9 mouse cellular contexts compared by ENCODE assay signal in the genomic region with DNA sequence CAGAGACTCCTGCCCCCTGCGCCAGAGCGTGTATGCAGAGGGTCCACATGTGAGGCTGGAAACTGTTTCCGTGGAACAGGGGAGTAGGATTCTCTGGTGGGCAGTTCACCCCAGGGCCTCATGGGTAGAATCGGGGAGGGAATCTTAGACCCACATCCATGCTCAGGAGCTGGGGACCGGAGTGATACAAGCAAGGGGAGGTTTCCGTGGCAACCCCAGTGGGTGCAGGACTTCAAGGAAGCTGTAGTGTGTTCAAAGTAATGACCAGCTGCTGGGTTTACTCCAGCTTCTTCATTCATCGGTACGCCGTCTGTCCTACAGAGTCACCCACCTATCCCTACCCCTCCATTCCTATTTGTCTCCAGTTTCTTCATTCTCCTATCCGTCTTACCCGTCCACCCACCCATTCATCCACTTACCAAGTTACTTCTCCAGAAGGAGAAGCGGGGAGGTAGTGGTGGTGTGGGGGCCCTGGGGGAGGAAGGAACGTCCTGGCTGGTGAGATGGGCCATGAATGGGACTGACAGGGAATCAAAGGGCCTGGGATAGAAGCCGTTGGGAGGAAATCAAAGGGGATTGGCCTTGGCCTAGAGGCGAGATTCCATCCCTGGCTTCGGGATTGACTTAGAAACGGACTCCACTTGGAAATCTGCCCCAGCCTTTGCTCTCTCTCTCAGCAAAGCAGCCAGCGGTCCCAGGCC. TPM values are rescaled to one million over a fixed set of nuclear protein-coding genes. Genes with fewer than 3 reads are reported as not detected.
DNase-seq lines count a peak whose midpoint lies in the region; ATAC-seq and TF ChIP-seq lines count a peak whose summit lies in the region.
"Had no signal": no experiment of that assay in that cellular context is flagged by ENCODE, and none has a peak within 500 bp of the region (broad histone marks: within the 10 kb centered on the region; RNA-seq: fewer than 3 reads in every experiment).

No protein-coding gene starts in this region.

- H3K9ac ChIP-seq in lung, embryonic 14.5 days: no peak overlapping the region
- no peak overlapping the region for H3K9ac ChIP-seq in neural tube, embryonic 15.5 days (replicated peaks)
- H3K9ac ChIP-seq: lung, embryonic 15.5 days had no signal

- no peak overlapping the region for H3K4me3 ChIP-seq in lung, embryonic 14.5 days (ENCODE audit: low read depth, low read length)
- H3K4me3 ChIP-seq in lung, adult 2 months (replicated peaks; ENCODE audit: extremely low read depth, low read depth, low read length): no peak overlapping the region
- H3K4me3 ChIP-seq in neural tube, embryonic 15.5 days (replicated peaks): no peak overlapping the region
- H3K4me3 ChIP-seq: lung, embryonic 15.5 days had no signal

- no peak overlapping the region for H3K4me2 ChIP-seq in lung, embryonic 14.5 days
- no peak overlapping the region for H3K4me2 ChIP-seq in neural tube, embryonic 15.5 days
- H3K4me2 ChIP-seq: lung, embryonic 15.5 days had no signal

- WGBS in lung, embryonic 14.5 days: 67% methylated on average over 18 of the region's 18 CpGs
- WGBS in lung, adult 2 months: 75% methylated on average over 18 of the region's 18 CpGs
- 62% methylated on average over 18 of the region's 18 CpGs for WGBS in neural tube, embryonic 15.5 days

- H3K36me3 ChIP-seq in lung, embryonic 14.5 days (ENCODE audit: insufficient read depth): no peaks in the 10 kb centered on the region
- no peaks in the 10 kb centered on the region for H3K36me3 ChIP-seq in neural tube, embryonic 15.5 days
- H3K36me3 ChIP-seq: lung, embryonic 15.5 days had no signal

- no peak overlapping the region for H3K27ac ChIP-seq in lung, embryonic 14.5 days (ENCODE audit: low read depth)
- H3K27ac ChIP-seq in neural tube, embryonic 15.5 days (replicated peaks): peak overlapping the region; percentile 74
- H3K27ac ChIP-seq: lung, embryonic 15.5 days had no signal

- H3K27me3 ChIP-seq in lung, embryonic 14.5 days (ENCODE audit: insufficient read depth, low read length): no peaks in the 10 kb centered on the region
- H3K27me3 ChIP-seq in neural tube, embryonic 15.5 days (replicated peaks): no peaks in the 10 kb centered on the region
- H3K27me3 ChIP-seq: lung, embryonic 15.5 days had no signal

- 0 out of 2 replicates have a peak, but pooled peaks cover 3% of the 10 kb centered on the region for H3K9me3 ChIP-seq in lung, embryonic 14.5 days (ENCODE audit: low read depth, low read length)
- no peaks in the 10 kb centered on the region for H3K9me3 ChIP-seq in neural tube, embryonic 15.5 days (replicated peaks)
- H3K9me3 ChIP-seq: lung, embryonic 15.5 days had no signal

- TF ChIP-seq CTCF in lung, embryonic 14.5 days (IDR thresholded peaks at IDR 0.05; ENCODE audit: low read depth): no peak
- no peak for TF ChIP-seq CTCF in lung, adult 2 months (IDR thresholded peaks at IDR 0.05; ENCODE audit: insufficient read depth, low read length)

- ATAC-seq in lung, embryonic 14.5 days (ENCODE audit: insufficient read depth): no peak
- ATAC-seq in neural tube, embryonic 15.5 days (ENCODE audit: low FRiP score): peak; percentile 84
- no peak for ATAC-seq in erythroid progenitor cell, adult 5-6 weeks (replicated peaks; ENCODE audit: low FRiP score, poor library complexity, severe bottlenecking)

- peak; percentile 51 to 78 for DNase-seq in adrenal gland, adult (ENCODE audit: inconsistent age in 2 of 2, low spot score in 1 of 2)
- no peak for DNase-seq in adrenal gland, postnatal 25 days
- DNase-seq in lung, embryonic 14.5 days: peak; percentile 47
- DNase-seq in lung, adult 2 months: no peak
- DNase-seq in layer of hippocampus, adult 9-11 months: peak; percentile 31
- no peak for DNase-seq in adipocyte (ENCODE audit: low spot score)

- no peaks in the 10 kb centered on the region for H3K4me1 ChIP-seq in lung, embryonic 14.5 days (ENCODE audit: insufficient read depth)
- H3K4me1 ChIP-seq in lung, adult 2 months (ENCODE audit: control insufficient read depth, insufficient read depth, low read length): no peaks in the 10 kb centered on the region
- no peaks in the 10 kb centered on the region for H3K4me1 ChIP-seq in neural tube, embryonic 15.5 days

- TF ChIP-seq POLR2A in lung, adult 2 months (IDR thresholded peaks at IDR 0.05; ENCODE audit: borderline replicate concordance, extremely low read depth, low read depth, low read length): no peak

RNA-seq across cellular contexts. Expression of a gene that starts 41.4 kb away (rescaled TPM):
- 605 and 780 TPM in 2 replicates for total RNA-seq in adrenal gland, postnatal 25 days (2021)
- polyA plus RNA-seq in lung, embryonic 14.5 days (2014; fragmentation: Nextera tagmentation; extraction: Ambion mirVana): 548 and 564 TPM in 2 replicates
- 181 and 218 TPM in 2 replicates for polyA plus RNA-seq in lung, adult 2 months (2012; rRNA removed)
- polyA plus RNA-seq in neural tube, embryonic 15.5 days (2015; fragmentation: Nextera tagmentation; extraction: Ambion mirVana): 281 and 320 TPM in 2 replicates
- total RNA-seq in erythroid progenitor cell, adult 5-6 weeks (2015; ENCODE audit: low replicate concordance): 337 and 379 TPM in 2 replicates
- 133 and 171 TPM in 2 replicates for total RNA-seq in erythroid progenitor cell, adult 5-6 weeks (2017; ENCODE audit: low replicate concordance)

RNA-seq across cellular contexts. Expression of a gene that starts 48.6 kb away (rescaled TPM):
- total RNA-seq in adrenal gland, postnatal 25 days (2021): 59.6 and 78.0 TPM in 2 replicates
- polyA plus RNA-seq in lung, embryonic 14.5 days (2014; fragmentation: Nextera tagmentation; extraction: Ambion mirVana): 469 and 477 TPM in 2 replicates
- polyA plus RNA-seq in lung, adult 2 months (2012; rRNA removed): 390 and 505 TPM in 2 replicates
- 227 TPM in 2 replicates for polyA plus RNA-seq in neural tube, embryonic 15.5 days (2015; fragmentation: Nextera tagmentation; extraction: Ambion mirVana)
- 14.7 TPM in 1 of 2 replicates, not detected in the other for total RNA-seq in erythroid progenitor cell, adult 5-6 weeks (2015; ENCODE audit: low replicate concordance)
- total RNA-seq in erythroid progenitor cell, adult 5-6 weeks (2017; ENCODE audit: low replicate concordance): 2.7 TPM in 1 of 2 replicates, not detected in the other

Comparison
In these comparisons a context has a peak if more than half of its experiments do, and no peak if none do; other contexts are left out.
1. DNase-seq: peak in adrenal gland, adult (2 of 2), lung, embryonic 14.5 days (single experiment) and layer of hippocampus, adult 9-11 months (single experiment); none in adrenal gland, postnatal 25 days (single experiment), lung, adult 2 months (single experiment) and adipocyte (single experiment).